Mouse (Mus musculus): ENCODE measurements around the gene Pck1.
"Not testable (repeated sequence)": the region's sequence is repeated elsewhere in the genome, so short reads cannot be mapped to it uniquely, and the experiment has no call there.

Gene Pck1
- long read RNA-seq, experiment 1, partial matches to known transcripts, result 2 of 4 reads
- long read RNA-seq, experiment 1, other reads (novel, unspliced or antisense), result 0 of 4 reads
- long read RNA-seq, experiment 2, partial matches to known transcripts, result 0 of 1 reads
- long read RNA-seq, experiment 2, other reads (novel, unspliced or antisense), result 0 of 1 reads

GRCm38 (mm10) chr2:173152436-173153151 is at the start of gene Pck1:
TSS of gene Pck1 (plus strand) at chr2:173153048.
- intact Hi-C loops (cut with DNase I), result no loop called here

- intact Hi-C loops (cut with DNase I), result loop anchor here (2.0 to 10.0 kb wide), 3 partner anchors 56 to 456 kb away; no protein-coding TSS in a partner anchor
Observed at GRCm38 (mm10) chr2:173106409-173106808, 46.4 kb upstream of the Pck1 start.

GRCm38 (mm10) chr2:173106889-173107785 is 45.7 kb upstream of the Pck1 start:
- intact Hi-C loops (cut with DNase I), result loop anchor here (2.0 to 10.0 kb wide), 3 partner anchors 55 to 456 kb away; no protein-coding TSS in a partner anchor

- intact Hi-C loops (cut with DNase I), result loop anchor here (1.0 to 10.0 kb wide), 3 partner anchors 54 to 346 kb away; no protein-coding TSS in a partner anchor
Observed at GRCm38 (mm10) chr2:173108509-173109190, 44.2 kb upstream of the Pck1 start.

- intact Hi-C loops (cut with DNase I), result loop anchor here (5.0 to 10.0 kb wide), 2 partner anchors 53 to 345 kb away; no protein-coding TSS in a partner anchor
Observed at GRCm38 (mm10) chr2:173109510-173109909, 43.3 kb upstream of the Pck1 start.

- intact Hi-C loops (cut with DNase I), result no loop called here
Observed at GRCm38 (mm10) chr2:173110571-173110970, 42.3 kb upstream of the Pck1 start.

- intact Hi-C loops (cut with DNase I), result not testable (repeated sequence)
Observed at GRCm38 (mm10) chr2:173113796-173114195, 39.1 kb upstream of the Pck1 start.

GRCm38 (mm10) chr2:173119023-173119944 is 33.6 kb upstream of the Pck1 start, which contains the start of gene Ctcfl:
TSS of gene Ctcfl (minus strand) at chr2:173119525.
- intact Hi-C loops (cut with DNase I), result no loop called here

- intact Hi-C loops (cut with DNase I), result not testable (repeated sequence)
Observed at GRCm38 (mm10) chr2:173120117-173120516, 32.7 kb upstream of the Pck1 start.

GRCm38 (mm10) chr2:173124022-173124735 is 28.7 kb upstream of the Pck1 start:
- intact Hi-C loops (cut with DNase I), result no loop called here

GRCm38 (mm10) chr2:173126386-173126785 is 26.5 kb upstream of the Pck1 start:
- intact Hi-C loops (cut with DNase I), result no loop called here

- intact Hi-C loops (cut with DNase I), result no loop called here
Observed at GRCm38 (mm10) chr2:173129111-173129510, 23.7 kb upstream of the Pck1 start.

GRCm38 (mm10) chr2:173132262-173132661 is 20.6 kb upstream of the Pck1 start:
- intact Hi-C loops (cut with DNase I), result no loop called here

- intact Hi-C loops (cut with DNase I), result no loop called here
Observed at GRCm38 (mm10) chr2:173132794-173133300, 20.0 kb upstream of the Pck1 start.

GRCm38 (mm10) chr2:173134695-173135094 is 18.2 kb upstream of the Pck1 start:
- intact Hi-C loops (cut with DNase I), result no loop called here

- intact Hi-C loops (cut with DNase I), result no loop called here
Observed at GRCm38 (mm10) chr2:173138323-173139239, 14.3 kb upstream of the Pck1 start.

GRCm38 (mm10) chr2:173143611-173144010 is 9.2 kb upstream of the Pck1 start:
- intact Hi-C loops (cut with DNase I), result no loop called here

GRCm38 (mm10) chr2:173145808-173146207 is 7.0 kb upstream of the Pck1 start:
- intact Hi-C loops (cut with DNase I), result no loop called here
